Mouse (Mus musculus): ENCODE data around the gene Cep55.

The Cep55 gene

GRCm38 (mm10) chr19:38096858-38097758, 42.3 kb downstream of the Cep55 start, which contains the start of gene Ffar4:
Ffar4 (plus strand) TSS chr19:38097071.
- no peak for DNase-seq (ENCODE audit: low spot score in 2 of 2)

GRCm38 (mm10) chr19:38107871-38108270, 53.1 kb downstream of the Cep55 start:
- DNase-seq (ENCODE audit: low spot score in 2 of 2): no peak

- DNase-seq (ENCODE audit: low spot score in 2 of 2): no peak
Measured at GRCm38 (mm10) chr19:38109506-38110242, 54.9 kb downstream of the Cep55 start.

- no peak for DNase-seq (ENCODE audit: low spot score in 2 of 2)
Measured at GRCm38 (mm10) chr19:38111056-38111455, 56.2 kb downstream of the Cep55 start.

GRCm38 (mm10) chr19:38112575-38112974, 57.8 kb downstream of the Cep55 start:
- DNase-seq (ENCODE audit: low spot score in 2 of 2): no peak

GRCm38 (mm10) chr19:38114834-38115491, 60.2 kb downstream of the Cep55 start:
- no peak for DNase-seq (ENCODE audit: low spot score in 2 of 2)

GRCm38 (mm10) chr19:38120123-38120760, 65.4 kb downstream of the Cep55 start:
- no peak for DNase-seq (ENCODE audit: low spot score in 2 of 2)

GRCm38 (mm10) chr19:38123921-38124320, 69.1 kb downstream of the Cep55 start:
- DNase-seq (ENCODE audit: low spot score in 2 of 2): no peak

Measured in right cerebral cortex, postnatal 36 days (tissue).